Mouse (Mus musculus) pancreas, adult 10 weeks (tissue): ENCODE data around the gene Zfp385c. TPM values are rescaled to one million over a fixed set of nuclear protein-coding genes. Genes with fewer than 3 reads are reported as not detected.

Experiments
- polyA plus RNA-seq: library from polyadenylated mRNA; stranded (reverse); fragments of 350-450 nt; fragmentation: Illumina TruSeq; extraction: RNeasy Lipid Tissue Mini Kit (QIAGEN cat#74804); gene quantifications from one replicate; pipeline ENCODE4 v1.2.3, GENCODE M21; 2015; ENCODE audit warnings: low read depth, low replicate concordance; ENCODE audit not compliant: insufficient read depth

Zfp385c gene
- not detected for polyA plus RNA-seq

DNA sequence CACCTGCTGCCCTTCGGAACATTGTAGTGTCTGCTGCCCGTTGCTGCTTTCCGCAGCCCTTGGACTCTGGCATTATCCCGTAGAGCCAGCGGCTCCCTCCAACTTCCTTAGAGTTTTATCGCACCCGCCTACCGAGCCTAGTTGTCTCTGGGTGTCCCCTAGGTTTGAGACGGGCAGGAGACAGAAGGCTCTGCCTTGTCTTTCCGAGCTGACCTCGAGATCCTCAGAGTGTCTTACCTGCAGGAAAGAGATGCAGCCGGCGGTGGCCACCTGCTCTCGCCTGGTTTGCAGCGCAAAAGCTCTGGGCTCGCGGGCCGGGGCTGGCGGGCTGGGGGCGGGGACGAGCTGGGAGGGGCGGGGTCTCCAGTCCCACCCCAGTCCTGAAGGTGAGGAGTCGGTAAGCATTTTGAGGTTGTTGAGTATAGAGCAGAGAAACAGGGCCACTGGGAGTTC lies at the start of gene Zfp385c:
Gene Zfp385c, minus strand, starts transcription at position 292 of the 453 bp plus-strand sequence.

DNA sequence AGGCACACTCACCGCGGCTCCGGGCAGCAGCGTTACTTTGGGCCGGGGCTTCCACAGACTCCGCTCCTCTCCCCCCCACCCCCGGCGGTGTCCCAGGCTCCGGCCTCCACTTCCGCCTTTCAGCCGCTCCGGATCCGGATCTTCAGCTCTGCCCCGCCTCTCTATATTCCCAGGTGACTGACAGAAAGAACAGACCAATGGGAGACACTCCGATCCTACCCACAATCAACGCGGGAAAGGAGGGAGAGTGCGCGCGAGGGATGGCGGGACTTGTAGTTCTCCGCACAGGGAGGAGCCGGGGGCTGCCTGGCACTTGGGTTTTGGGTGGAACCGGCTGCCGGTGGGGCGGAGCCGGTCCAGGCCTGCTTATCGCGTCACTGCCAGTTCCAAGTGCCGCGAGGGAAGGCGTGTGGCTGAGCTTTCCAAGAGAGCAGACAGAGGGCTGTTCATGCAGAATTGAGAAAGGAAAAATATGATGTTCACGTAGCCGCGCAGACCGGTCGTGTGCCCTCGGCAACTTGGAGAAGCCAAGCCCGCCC lies 45.9 kb upstream of the Zfp385c start, which contains the start of gene Rab5c:
Gene Rab5c, minus strand, starts transcription at position 150 of the 539 bp plus-strand sequence.

DNA sequence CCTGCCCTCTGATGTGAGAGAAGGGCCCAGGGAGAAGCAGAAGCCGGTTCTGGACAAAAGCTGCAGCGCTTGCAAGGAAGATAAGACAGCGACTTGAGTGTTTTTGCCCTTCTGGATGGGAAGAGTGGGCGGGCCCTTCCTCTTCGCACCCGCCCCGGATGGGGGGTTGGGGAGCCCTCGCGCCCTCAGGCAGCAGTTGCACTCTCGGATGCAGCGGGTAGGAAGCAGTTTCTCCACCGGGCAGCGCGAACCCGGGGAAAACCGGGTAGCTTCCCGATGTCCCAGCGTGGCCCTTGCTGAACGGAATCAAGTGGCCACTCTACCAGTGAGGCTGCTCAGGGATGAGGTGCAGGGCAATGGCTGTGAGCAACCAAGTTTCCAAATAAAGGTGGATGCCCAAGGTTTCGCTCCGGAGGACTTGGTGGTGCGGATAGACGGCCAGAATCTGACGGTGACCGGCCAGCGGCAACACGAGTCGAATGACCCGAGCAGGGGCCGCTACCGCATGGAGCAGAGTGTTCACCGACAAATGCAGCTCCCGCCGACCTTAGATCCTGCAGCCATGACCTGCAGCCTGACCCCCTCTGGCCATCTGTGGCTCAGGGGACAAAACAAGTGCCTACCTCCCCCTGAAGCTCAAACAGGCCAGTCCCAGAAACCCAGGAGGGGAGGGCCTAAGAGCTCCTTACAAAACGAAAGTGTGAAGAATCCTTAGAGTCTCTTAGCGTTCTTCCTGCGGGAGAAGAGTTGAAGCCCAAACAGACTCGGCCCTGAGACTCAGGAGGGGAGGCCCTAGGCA lies 21.7 kb upstream of the Zfp385c start, which contains the start of gene Hspb9:
Gene Hspb9, plus strand, starts transcription at position 116 of the 799 bp plus-strand sequence.

DNA sequence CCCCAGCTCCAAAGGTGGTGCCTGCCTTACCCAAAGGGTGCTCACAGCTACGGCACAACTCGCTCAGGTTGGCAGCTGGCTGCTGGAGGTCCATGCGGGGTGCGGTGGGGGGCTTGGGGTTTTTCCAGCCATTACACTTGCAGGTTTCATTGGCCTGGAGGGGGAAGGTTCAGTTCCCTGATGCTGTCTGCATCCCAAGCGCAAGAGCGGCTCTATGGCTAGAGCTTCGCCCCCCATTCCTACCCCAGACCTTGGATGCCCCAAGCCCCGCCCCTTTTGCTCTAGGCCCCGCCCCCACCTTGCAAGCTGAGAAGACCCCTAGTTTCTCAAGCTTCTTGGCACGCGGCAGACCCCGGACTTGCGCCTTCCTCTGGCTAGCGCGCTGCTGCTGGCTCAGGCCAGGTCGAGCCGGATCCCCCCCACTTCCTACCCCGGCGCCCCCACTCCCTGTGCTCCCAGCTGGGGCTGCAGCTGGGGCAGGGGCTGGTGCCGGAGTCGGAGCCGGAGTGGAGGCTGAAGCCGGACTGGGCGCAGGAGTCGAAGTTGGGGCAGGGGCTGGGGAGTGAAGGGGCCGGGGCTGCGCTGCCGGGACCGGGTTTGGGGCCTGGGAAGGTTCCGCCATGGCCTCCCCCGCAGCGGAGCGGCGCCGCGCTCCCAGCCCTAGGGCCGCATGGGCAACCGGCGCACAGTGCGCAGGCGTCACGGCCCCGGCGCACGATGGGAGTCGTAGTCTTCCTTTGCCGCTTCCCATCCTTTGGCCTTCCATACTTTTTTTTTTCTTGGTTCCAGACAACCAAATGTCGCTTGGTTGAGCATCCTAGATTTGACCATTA lies 19.7 kb upstream of the Zfp385c start, which contains the start of gene Kat2a:
Gene Kat2a, minus strand, starts transcription at position 683 of the 833 bp plus-strand sequence.

DNA sequence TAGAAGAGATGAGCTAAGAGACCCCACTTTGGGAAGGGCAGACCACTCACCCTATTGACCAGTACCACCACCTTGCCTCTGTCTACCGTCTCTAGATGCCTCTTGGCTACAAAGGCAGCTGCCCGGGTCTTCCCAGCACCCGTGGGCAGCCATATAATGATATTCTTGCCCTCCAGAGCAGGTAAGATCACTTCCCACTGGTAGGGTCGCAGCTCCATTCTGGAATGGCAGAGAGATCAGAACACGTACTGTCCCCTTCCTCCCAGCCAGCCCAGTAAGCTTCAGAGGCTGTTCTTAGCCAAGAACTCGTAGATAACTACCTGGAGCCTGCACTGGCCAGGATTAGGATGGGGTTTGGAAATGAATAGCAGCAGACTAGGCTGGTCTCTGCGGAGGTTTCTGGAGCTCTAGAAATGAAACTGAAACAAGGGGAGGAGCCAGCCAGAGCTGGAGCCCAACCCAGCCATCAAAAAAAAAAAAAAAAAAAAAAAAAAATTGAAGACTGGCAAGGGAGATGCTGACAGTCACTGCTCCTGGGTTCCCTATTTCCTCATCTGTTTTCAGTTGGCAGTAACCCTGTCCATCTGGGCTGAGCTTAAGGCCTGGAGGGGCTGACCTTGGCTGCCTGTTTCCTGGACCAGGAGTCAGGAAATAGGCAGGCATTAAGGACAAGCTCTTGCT lies 11.7 kb upstream of the Zfp385c start, which contains the start of gene Dhx58:
Gene Dhx58, minus strand, starts transcription at position 421 of the 681 bp plus-strand sequence.

DNA sequence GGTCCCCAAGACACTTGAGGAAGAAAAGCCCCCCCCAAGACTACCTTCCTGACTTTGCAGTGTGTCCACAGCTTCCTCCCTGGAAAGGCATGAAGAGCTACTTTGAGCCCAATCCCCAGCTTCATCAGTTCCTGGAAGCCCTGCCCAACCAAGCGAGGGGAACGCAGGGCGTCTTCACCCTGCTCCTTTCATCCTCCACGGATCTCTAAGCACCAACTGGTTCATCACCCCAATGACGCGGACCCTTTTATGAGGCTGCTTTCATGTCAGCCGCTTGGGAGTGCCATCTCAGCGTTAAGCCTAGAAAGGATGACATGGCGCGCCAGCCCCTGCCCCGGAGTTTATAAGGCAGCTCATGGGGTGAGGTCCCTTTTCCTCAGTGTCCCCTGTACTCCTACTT lies 72.3 kb downstream of the Zfp385c start, which contains the start of gene Dnajc7:
Gene Dnajc7, minus strand, starts transcription at position 187 of the 400 bp plus-strand sequence.

DNA sequence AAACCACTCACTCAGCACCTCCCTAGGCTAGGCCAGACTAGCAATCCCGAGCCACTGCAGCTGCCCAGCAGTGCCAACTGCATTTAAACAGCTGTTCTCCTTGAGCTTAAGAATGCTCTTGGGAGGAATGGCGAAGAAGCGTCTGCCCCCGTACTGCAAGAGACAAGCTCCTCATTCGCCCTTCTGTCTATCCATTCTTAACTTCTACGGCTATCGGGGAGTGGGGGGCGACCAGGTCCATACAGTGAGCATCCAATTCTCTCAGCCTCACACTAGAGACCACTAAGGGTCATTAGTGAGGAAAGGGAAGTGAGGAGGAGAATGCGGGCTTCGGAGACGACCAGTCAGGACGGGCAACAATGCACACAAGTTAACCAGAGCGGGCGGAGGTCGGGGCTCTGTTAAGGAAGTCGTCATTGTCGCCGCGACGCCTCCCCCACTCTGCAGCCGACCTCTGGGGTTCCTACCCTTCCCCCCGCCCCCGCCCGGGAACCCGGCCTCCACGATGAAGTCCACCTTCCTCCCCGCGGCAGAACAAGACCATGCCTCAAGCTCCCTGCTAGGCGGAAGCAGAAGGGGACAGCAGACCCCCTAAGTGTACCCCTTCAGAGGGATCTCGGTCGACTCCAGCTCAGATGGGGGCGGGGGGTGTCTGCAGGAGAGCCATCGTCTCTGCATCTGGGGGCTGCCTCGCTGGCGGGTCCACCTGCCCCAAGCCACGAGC lies 73.3 kb downstream of the Zfp385c start, which contains the start of gene Nkiras2:
Gene Nkiras2, plus strand, starts transcription at position 484 of the 724 bp plus-strand sequence.

Other genes with a start within 250 kb of the Zfp385c start
- 2.5 TPM for gene Klhl11, start 219.7 kb downstream of the Zfp385c start, polyA plus RNA-seq
- 43.7 TPM for gene Acly, start 164.5 kb downstream of the Zfp385c start, polyA plus RNA-seq
- 1.3 TPM for gene Ttc25, start 146.8 kb downstream of the Zfp385c start, polyA plus RNA-seq
- gene Cnp, start 117.6 kb downstream of the Zfp385c start, polyA plus RNA-seq: 9.4 TPM
- gene Nkiras2, start 73.2 kb downstream of the Zfp385c start, polyA plus RNA-seq: 4.3 TPM
- gene Dnajc7, start 72.3 kb downstream of the Zfp385c start, polyA plus RNA-seq: 115 TPM
- 1.8 TPM for gene Dhx58, start 11.8 kb upstream of the Zfp385c start, polyA plus RNA-seq
- gene Kat2a, start 20.0 kb upstream of the Zfp385c start, polyA plus RNA-seq: 11.0 TPM
- not detected for gene Hspb9, start 21.4 kb upstream of the Zfp385c start, polyA plus RNA-seq
- gene Rab5c, start 45.8 kb upstream of the Zfp385c start, polyA plus RNA-seq: 32.6 TPM
- gene Kcnh4, start 67.5 kb upstream of the Zfp385c start, polyA plus RNA-seq: not detected
- not detected for gene Hcrt, start 70.5 kb upstream of the Zfp385c start, polyA plus RNA-seq
- 2.9 TPM for gene Ghdc, start 78.5 kb upstream of the Zfp385c start, polyA plus RNA-seq
- gene Stat5b, start 158.3 kb upstream of the Zfp385c start, polyA plus RNA-seq: 6.7 TPM
- gene Stat5a, start 166.9 kb upstream of the Zfp385c start, polyA plus RNA-seq: 3.6 TPM
- gene Stat3, start 247.1 kb upstream of the Zfp385c start, polyA plus RNA-seq: 16.6 TPM